Mouse (Mus musculus) embryonic fibroblast, embryonic 13.5 days (primary cell): ENCODE results near the gene E130218I03Rik.

ENCODE experiments used
- CTCF ChIP-seq: IDR thresholded peaks from 2 replicates; pipeline ENCODE4 v1.5.1; 2011; ENCODE audit warnings: mild to moderate bottlenecking, control low read depth, low read length, moderate library complexity, borderline replicate concordance; ENCODE audit not compliant: insufficient read depth
- POLR2A ChIP-seq: IDR thresholded peaks from 2 replicates; pipeline ENCODE4 v1.6.1; 2011; ENCODE audit warnings: low read depth, mild to moderate bottlenecking, control low read depth, low read length, moderate library complexity

- TF ChIP-seq POLR2A (no peak), CTCF (no peak)
These were observed 22.6 kb downstream of the E130218I03Rik start for GRCm38 (mm10) chr4:134265860-134266585.
